Mouse (Mus musculus) neural tube, embryonic 15.5 days (tissue): Measurements from ENCODE around the gene Ucp3. TPM values are rescaled to one million over a fixed set of nuclear protein-coding genes. Genes with fewer than 3 reads are reported as not detected.

Experiments
- ATAC-seq: fragments of 200-750 bp; cut with Nextera tagmentation; 2 replicates; pipeline ENCODE4 v1.8.0; 2017; ENCODE audit warnings: mild to moderate bottlenecking, moderate TSS enrichment, moderate library complexity; ENCODE audit not compliant: low FRiP score
- H3K27ac ChIP-seq: fragments of 300-500 bp; sonication (generic); replicated peaks from 2 replicates; pipeline ENCODE4 v1.5.1; 2015; ENCODE audit warnings: mild to moderate bottlenecking, inconsistent platforms
- H3K27me3 ChIP-seq: fragments of 300-500 bp; sonication (generic); replicated peaks from 2 replicates; pipeline ENCODE4 v1.6.1; 2015; ENCODE audit warnings: inconsistent platforms
- H3K36me3 ChIP-seq: fragments of 300-500 bp; sonication (generic); 2 replicates; pipeline ENCODE4 v1.6.1; 2015; ENCODE audit warnings: inconsistent platforms
- H3K4me1 ChIP-seq: fragments of 300-500 bp; sonication (generic); 2 replicates; pipeline ENCODE4 v1.6.1; 2015; ENCODE audit warnings: inconsistent platforms
- H3K4me2 ChIP-seq: fragments of 300-500 bp; sonication (generic); 2 replicates; pipeline ENCODE4 v1.6.1; 2015; ENCODE audit warnings: inconsistent platforms, mild to moderate bottlenecking, moderate library complexity
- H3K4me3 ChIP-seq: fragments of 300-500 bp; sonication (generic); replicated peaks from 2 replicates; pipeline ENCODE4 v1.5.1; 2015; ENCODE audit warnings: mild to moderate bottlenecking, inconsistent platforms
- H3K9ac ChIP-seq: fragments of 300-500 bp; sonication (generic); replicated peaks from 2 replicates; pipeline ENCODE4 v1.6.1; 2015; ENCODE audit warnings: mild to moderate bottlenecking, inconsistent platforms
- H3K9me3 ChIP-seq: fragments of 300-500 bp; sonication (generic); replicated peaks from 2 replicates; pipeline ENCODE4 v1.6.1; 2016; ENCODE audit warnings: inconsistent platforms
- WGBS: fragments of 180-500 bp; shearing (Covaris S2); methylation state at CpG from one replicate; pipeline ENCODE4 v1.1.7; 2015; ENCODE audit warnings: mixed read lengths; 5-methylcytosine and 5-hydroxymethylcytosine counted together
- polyA plus RNA-seq: library from polyadenylated mRNA; unstranded; fragments of >200 nt; fragmentation: Nextera tagmentation; extraction: Ambion mirVana; gene quantifications from 2 replicates; pipeline ENCODE4 v1.2.1, GENCODE M21; 2015

The Ucp3 gene
- polyA plus RNA-seq, 1 experiment from 2014 or later = not detected

DNA sequence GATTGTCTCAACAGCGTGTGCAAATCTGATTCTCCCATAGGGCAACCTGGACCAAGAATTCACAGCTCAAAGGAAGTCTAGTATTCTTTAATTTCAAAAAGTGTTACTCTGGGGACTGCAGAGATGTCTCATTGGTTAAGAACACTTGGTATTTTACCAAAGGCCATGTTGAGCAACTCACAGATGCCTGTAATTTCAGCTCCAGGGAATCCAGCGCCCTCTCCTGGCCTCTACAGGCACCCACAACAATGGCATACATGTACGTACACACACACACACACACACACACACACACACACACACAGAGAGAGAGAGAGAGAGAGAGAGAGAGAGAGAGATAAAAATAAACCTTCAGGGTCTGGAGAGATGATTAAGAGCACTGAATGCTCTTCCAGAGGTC lies 49.4 kb downstream of the Ucp3 start:
- WGBS = 83% methylated on average over 3 of the region's 3 CpGs
- H3K27me3 ChIP-seq = no peaks in the 10 kb centered on the region
- no peaks in the 10 kb centered on the region for H3K4me1 ChIP-seq
- no peak overlapping the region for H3K27ac ChIP-seq
- no peak for ATAC-seq
- no peak overlapping the region for H3K4me2 ChIP-seq
- no peaks in the 10 kb centered on the region for H3K9me3 ChIP-seq
- no peak overlapping the region for H3K9ac ChIP-seq
- no peak overlapping the region for H3K4me3 ChIP-seq
- no peaks in the 10 kb centered on the region for H3K36me3 ChIP-seq

DNA sequence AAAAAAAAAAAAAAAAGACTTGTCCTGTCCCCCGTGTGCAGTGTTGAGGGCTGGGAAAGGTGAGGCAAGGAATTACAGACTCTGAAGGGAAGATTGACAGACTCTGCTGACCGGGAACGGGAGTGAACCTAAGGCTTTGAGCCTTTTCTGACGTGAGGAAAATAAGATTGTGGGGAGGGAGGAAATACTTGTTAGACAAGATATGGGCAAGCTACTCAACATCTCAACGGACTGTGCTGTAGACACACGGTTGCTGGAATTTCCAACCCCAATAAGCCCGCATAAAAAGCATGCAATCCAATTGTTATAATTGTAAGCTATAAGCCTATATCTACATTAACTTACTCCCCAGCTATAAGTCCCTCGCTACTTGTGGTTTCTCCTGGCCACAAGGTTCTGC lies 51.9 kb downstream of the Ucp3 start:
- Histone ChIP-seq H3K27ac (no peak overlapping the region), H3K27me3 (no peaks in the 10 kb centered on the region)

GRCm38 (mm10) chr7:100530766-100531165 lies 58.0 kb downstream of the Ucp3 start:
- H3K9ac ChIP-seq = no peak overlapping the region
- no peak overlapping the region for H3K27ac ChIP-seq
- H3K4me3 ChIP-seq = no peak overlapping the region
- H3K36me3 ChIP-seq = no peaks in the 10 kb centered on the region
- 93% methylated on average over 5 of the region's 5 CpGs for WGBS
- ATAC-seq = no peak
- H3K27me3 ChIP-seq = no peaks in the 10 kb centered on the region
- H3K4me1 ChIP-seq = 0 out of 2 replicates have a peak, but pooled peaks cover 4% of the 10 kb centered on the region
- H3K9me3 ChIP-seq = no peaks in the 10 kb centered on the region
- H3K4me2 ChIP-seq = no peak overlapping the region

More for the DNA sequence above, 51.9 kb downstream of the Ucp3 start:
- Histone ChIP-seq H3K9me3 (no peaks in the 10 kb centered on the region), H3K36me3 (no peaks in the 10 kb centered on the region), H3K9ac (no peak overlapping the region), H3K4me2 (no peak overlapping the region), H3K4me3 (no peak overlapping the region), H3K4me1 (0 out of 2 replicates have a peak, but pooled peaks cover 4% of the 10 kb centered on the region)
- 79% methylated on average over 8 of the region's 8 CpGs for WGBS
- ATAC-seq = no peak

- no peak overlapping the region for H3K4me3 ChIP-seq
- no peaks in the 10 kb centered on the region for H3K27me3 ChIP-seq
- H3K27ac ChIP-seq = no peak overlapping the region
- H3K4me2 ChIP-seq = no peak overlapping the region
- peaks cover 12% of the 10 kb centered on the region for H3K4me1 ChIP-seq
- 78% methylated on average over 2 of the region's 2 CpGs for WGBS
- no peak overlapping the region for H3K9ac ChIP-seq
- no peak for ATAC-seq
- no peaks in the 10 kb centered on the region for H3K36me3 ChIP-seq
- H3K9me3 ChIP-seq = no peaks in the 10 kb centered on the region
These were observed 60.7 kb downstream of the Ucp3 start for GRCm38 (mm10) chr7:100533503-100533902.

DNA sequence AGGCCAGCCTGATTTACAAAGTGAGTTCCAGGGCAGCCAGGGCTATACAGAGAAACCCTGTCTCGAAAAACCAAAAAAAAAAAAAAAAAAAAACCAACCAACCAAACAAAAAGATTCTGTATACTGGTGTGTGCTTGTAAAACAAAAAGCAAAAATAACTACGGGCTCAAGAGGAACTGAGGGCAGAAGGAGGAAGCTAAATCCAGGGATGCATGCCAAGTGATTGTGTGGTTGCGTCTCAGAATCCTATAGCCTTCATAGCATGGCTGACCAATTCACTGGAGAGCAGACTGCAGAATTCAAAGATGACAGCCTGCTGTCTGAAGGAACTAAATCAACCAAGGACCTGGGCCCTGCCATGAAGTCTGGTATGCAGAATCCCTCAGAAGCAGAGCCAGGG lies 61.4 kb downstream of the Ucp3 start:
- Histone ChIP-seq H3K27ac (no peak overlapping the region), H3K9me3 (no peaks in the 10 kb centered on the region), H3K4me2 (no peak overlapping the region), H3K4me3 (no peak overlapping the region), H3K9ac (no peak overlapping the region), H3K4me1 (peaks cover 12% of the 10 kb centered on the region), H3K36me3 (peaks cover 3% of the 10 kb centered on the region), H3K27me3 (no peaks in the 10 kb centered on the region)
- ATAC-seq = no peak
- WGBS = 93% methylated on average over 3 of the region's 3 CpGs

GRCm38 (mm10) chr7:100535831-100536230 lies 63.0 kb downstream of the Ucp3 start:
- Histone ChIP-seq H3K9ac (no peak overlapping the region), H3K4me3 (no peak overlapping the region), H3K4me2 (no peak overlapping the region), H3K9me3 (no peaks in the 10 kb centered on the region), H3K27ac (no peak overlapping the region), H3K4me1 (peaks cover 12% of the 10 kb centered on the region), H3K36me3 (peaks cover 19% of the 10 kb centered on the region), H3K27me3 (no peaks in the 10 kb centered on the region)
- ATAC-seq = no peak
- 79% methylated on average over 2 of the region's 2 CpGs for WGBS

Other genes with a start within 250 kb of the Ucp3 start
- 24.2 and 26.1 TPM in 2 replicates for gene Pgm2l1, start 245.6 kb upstream of the Ucp3 start, polyA plus RNA-seq
- 9.4 and 14.7 TPM in 2 replicates for gene P4ha3, start 187.5 kb upstream of the Ucp3 start, polyA plus RNA-seq
- 15.9 and 17.0 TPM in 2 replicates for gene C2cd3, start 100.8 kb upstream of the Ucp3 start, polyA plus RNA-seq
- 142 and 165 TPM in 2 replicates for gene Ppme1, start 100.7 kb upstream of the Ucp3 start, polyA plus RNA-seq
- gene Ucp2, start 20.3 kb downstream of the Ucp3 start, polyA plus RNA-seq = 71.5 and 149 TPM in 2 replicates
- 3.5 and 3.7 TPM in 2 replicates for gene Dnajb13, start 42.0 kb downstream of the Ucp3 start, polyA plus RNA-seq
- 15.3 and 16.9 TPM in 2 replicates for gene Coa4, start 64.1 kb downstream of the Ucp3 start, polyA plus RNA-seq
- gene Rab6a, start 134.4 kb downstream of the Ucp3 start, polyA plus RNA-seq = 253 and 287 TPM in 2 replicates
- 82.6 and 85.3 TPM in 2 replicates for gene Mrpl48, start 135.3 kb downstream of the Ucp3 start, polyA plus RNA-seq
- gene Plekhb1, start 189.4 kb downstream of the Ucp3 start, polyA plus RNA-seq = 31.0 and 33.9 TPM in 2 replicates
- gene Fam168a, start 233.6 kb downstream of the Ucp3 start, polyA plus RNA-seq = 108 and 119 TPM in 2 replicates